Mouse (Mus musculus) adrenal gland, adult 2 months (tissue): Measurements from ENCODE around the gene Gm30083. TPM values are rescaled to one million over a fixed set of nuclear protein-coding genes. Genes with fewer than 3 reads are reported as not detected.

Source experiments
- DNase-seq: peaks from one replicate; pipeline ENCODE4 v3.0.0; 2021
- long read RNA-seq: library from polyadenylated mRNA; stranded (forward); transcript quantifications from one replicate; pipeline ENCODE4 v2.0.0, GENCODE M21; 2021
- polyA plus RNA-seq: library from polyadenylated mRNA; depleted of rRNA; stranded (reverse); fragments of >200 nt; gene quantifications from 2 replicates; pipeline ENCODE4 v1.2.3, GENCODE M21; 2012; rRNA removed
- total RNA-seq, 2 experiments: library from RNA; stranded (reverse); gene quantifications; 2 replicates each; pipeline ENCODE4 v1.2.3; 2021

The Gm30083 gene
- total RNA-seq, result not detected
- polyA plus RNA-seq, result not detected in 2 replicates
- long read RNA-seq, result 0 reads

GRCm38 (mm10) chr14:34015063-34015462, at the start of gene Gm30083:
Gm30083 (minus strand) TSS chr14:34015182.
- DNase-seq, result no peak

- no peak for DNase-seq
Observed at GRCm38 (mm10) chr14:34052516-34052915, 37.5 kb upstream of the Gm30083 start, which contains the start of gene Antxrl. Antxrl (plus strand) TSS chr14:34052707.

GRCm38 (mm10) chr14:34050101-34050779, 35.3 kb upstream of the Gm30083 start:
- no peak for DNase-seq

GRCm38 (mm10) chr14:34043341-34043740, 28.4 kb upstream of the Gm30083 start:
- no peak for DNase-seq

- DNase-seq, result no peak
Observed at GRCm38 (mm10) chr14:34041241-34041640, 26.3 kb upstream of the Gm30083 start.

GRCm38 (mm10) chr14:34033841-34034610, 19.0 kb upstream of the Gm30083 start:
- DNase-seq, result peak; percentile 58

- no peak for DNase-seq
Observed at GRCm38 (mm10) chr14:34026710-34027109, 11.7 kb upstream of the Gm30083 start.

GRCm38 (mm10) chr14:34016938-34017337, 2.0 kb upstream of the Gm30083 start:
- no peak for DNase-seq

GRCm38 (mm10) chr14:34016381-34016780, 1.4 kb upstream of the Gm30083 start, which contains the start of gene Gm5460:
Gm5460 (plus strand) TSS chr14:34016758.
- DNase-seq, result no peak

GRCm38 (mm10) chr14:34002358-34002757, 12.6 kb downstream of the Gm30083 start:
- no peak for DNase-seq

GRCm38 (mm10) chr14:34001445-34001844, 13.5 kb downstream of the Gm30083 start:
- DNase-seq, result no peak

GRCm38 (mm10) chr14:34000076-34000475, 14.9 kb downstream of the Gm30083 start:
- DNase-seq, result no peak

- no peak for DNase-seq
Observed at GRCm38 (mm10) chr14:33997427-33997826, 17.6 kb downstream of the Gm30083 start.

- no peak for DNase-seq
Observed at GRCm38 (mm10) chr14:33993521-33994289, 21.3 kb downstream of the Gm30083 start.

- DNase-seq, result no peak
Observed at GRCm38 (mm10) chr14:33993051-33993450, 21.9 kb downstream of the Gm30083 start.

- no peak for DNase-seq
Observed at GRCm38 (mm10) chr14:33991971-33992370, 23.0 kb downstream of the Gm30083 start.

GRCm38 (mm10) chr14:33989201-33989600, 25.8 kb downstream of the Gm30083 start:
- no peak for DNase-seq

GRCm38 (mm10) chr14:33978604-33979059, 36.4 kb downstream of the Gm30083 start, which contains the start of gene Zfp488:
Zfp488 (minus strand) TSS chr14:33978764.
- no peak for DNase-seq

GRCm38 (mm10) chr14:33977748-33978147, 37.2 kb downstream of the Gm30083 start:
- no peak for DNase-seq

- DNase-seq, result no peak
Observed at GRCm38 (mm10) chr14:33974752-33975151, 40.2 kb downstream of the Gm30083 start.

- peak; percentile 14 for DNase-seq
Observed at GRCm38 (mm10) chr14:33972679-33973078, 42.3 kb downstream of the Gm30083 start.

GRCm38 (mm10) chr14:33965675-33966074, 49.3 kb downstream of the Gm30083 start:
- no peak for DNase-seq
